Mouse (Mus musculus): Measurements from ENCODE around the gene Cnpy3. TPM values are rescaled to one million over a fixed set of nuclear protein-coding genes. Genes with fewer than 3 reads are reported as not detected.
A peak's percentile ranks its signal among the peaks of the same experiment; 100 is the strongest.

Gene Cnpy3
- polyA plus RNA-seq, 1 experiment from 2014 or later: 54.9 TPM

DNA sequence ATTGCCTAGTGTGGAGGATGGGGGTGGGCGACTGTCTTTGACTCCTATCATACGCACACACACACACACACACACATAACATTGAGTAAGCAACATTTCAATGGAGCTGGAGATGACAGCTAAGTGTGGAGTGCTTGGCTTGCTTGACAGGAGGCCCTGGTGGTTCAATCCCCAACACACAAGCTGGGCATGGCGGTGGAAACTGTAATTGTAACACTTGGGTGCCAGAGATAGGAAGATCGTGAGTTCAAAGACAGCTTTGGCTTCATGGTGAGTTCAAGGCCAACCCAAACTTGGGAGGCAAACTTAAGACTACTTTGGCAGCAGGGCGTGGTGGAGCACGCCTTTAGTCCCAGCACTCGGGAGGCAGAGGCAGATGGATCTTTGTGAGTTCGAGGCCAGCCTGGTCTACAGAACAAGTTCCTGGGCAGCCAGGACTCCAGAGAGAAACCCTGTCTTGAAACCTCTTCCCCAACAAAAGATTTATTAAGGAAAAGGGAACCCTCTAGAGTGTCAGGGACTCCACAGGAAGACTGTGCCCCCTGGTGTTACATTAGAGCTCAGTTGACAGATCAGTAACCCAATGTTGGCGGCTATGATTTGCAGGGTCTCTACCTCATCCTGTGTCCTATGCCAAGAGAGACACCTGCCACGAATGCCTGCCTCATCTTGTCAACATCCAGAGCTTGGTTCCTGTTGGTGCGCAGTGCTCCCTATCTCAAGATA is 37.1 kb downstream of the Cnpy3 start:
- no peak for DNase-seq (ENCODE audit: low spot score)

GRCm38 (mm10) chr17:46713849-46714248 is 38.2 kb downstream of the Cnpy3 start:
- no peak for DNase-seq (ENCODE audit: low spot score)
- H3K27me3 ChIP-seq (ENCODE audit: control insufficient read depth, insufficient read depth, low read length): no peaks in the 10 kb centered on the region
- 86% methylated on average over 9 of the region's 9 CpGs for WGBS

More for the DNA sequence above, 37.1 kb downstream of the Cnpy3 start:
- H3K9me3 ChIP-seq (ENCODE audit: control insufficient read depth, low read length): no peaks in the 10 kb centered on the region
- H3K36me3 ChIP-seq (ENCODE audit: control insufficient read depth, insufficient read depth, low read length): peaks cover 4% of the 10 kb centered on the region; the same call in 1 of the 2 replicates
- WGBS: 94% methylated on average over 11 of the region's 11 CpGs
- no peak overlapping the region for H3K4me2 ChIP-seq (ENCODE audit: low read depth)
- peaks cover 9% of the 10 kb centered on the region for H3K4me1 ChIP-seq (ENCODE audit: control insufficient read depth, insufficient read depth, low read length)
- H3K27ac ChIP-seq (ENCODE audit: low read depth, low read length): no peak overlapping the region
- H3K9ac ChIP-seq (ENCODE audit: low read length): no peak overlapping the region
- no peak overlapping the region for H3K4me3 ChIP-seq (ENCODE audit: low read depth, low read length)
- no peaks in the 10 kb centered on the region for H3K27me3 ChIP-seq (ENCODE audit: control insufficient read depth, insufficient read depth, low read length)
- ATAC-seq (ENCODE audit: insufficient read depth, low FRiP score, low TSS enrichment): no peak

GRCm38 (mm10) chr17:46712442-46712841 is 39.6 kb downstream of the Cnpy3 start:
- Histone ChIP-seq H3K4me1 (ENCODE audit: control insufficient read depth, insufficient read depth, low read length) (peaks cover 9% of the 10 kb centered on the region), H3K4me3 (ENCODE audit: low read depth, low read length) (peak overlapping the region; percentile 98), H3K4me2 (ENCODE audit: low read depth) (peak overlapping the region; percentile 99), H3K9ac (ENCODE audit: low read length) (peak overlapping the region; percentile 90), H3K27ac (ENCODE audit: low read depth, low read length) (no peak overlapping the region), H3K9me3 (ENCODE audit: control insufficient read depth, low read length) (no peaks in the 10 kb centered on the region), H3K27me3 (ENCODE audit: control insufficient read depth, insufficient read depth, low read length) (no peaks in the 10 kb centered on the region), H3K36me3 (ENCODE audit: control insufficient read depth, insufficient read depth, low read length) (peaks cover 4% of the 10 kb centered on the region; the same call in 1 of the 2 replicates)
- 83% methylated on average over 7 of the region's 7 CpGs for WGBS
- DNase-seq (ENCODE audit: low spot score): no peak
- ATAC-seq (ENCODE audit: insufficient read depth, low FRiP score, low TSS enrichment): no peak

More at GRCm38 (mm10) chr17:46713849-46714248, 38.2 kb downstream of the Cnpy3 start:
- Histone ChIP-seq H3K9ac (ENCODE audit: low read length) (no peak overlapping the region), H3K4me2 (ENCODE audit: low read depth) (no peak overlapping the region), H3K36me3 (ENCODE audit: control insufficient read depth, insufficient read depth, low read length) (peaks cover 4% of the 10 kb centered on the region; the same call in 1 of the 2 replicates), H3K9me3 (ENCODE audit: control insufficient read depth, low read length) (no peaks in the 10 kb centered on the region), H3K27ac (ENCODE audit: low read depth, low read length) (no peak overlapping the region), H3K4me3 (ENCODE audit: low read depth, low read length) (no peak overlapping the region), H3K4me1 (ENCODE audit: control insufficient read depth, insufficient read depth, low read length) (peaks cover 9% of the 10 kb centered on the region)
- ATAC-seq (ENCODE audit: insufficient read depth, low FRiP score, low TSS enrichment): no peak

- Histone ChIP-seq H3K9ac (ENCODE audit: low read length) (peak overlapping the region; percentile 90), H3K36me3 (ENCODE audit: control insufficient read depth, insufficient read depth, low read length) (peaks cover 4% of the 10 kb centered on the region; the same call in 1 of the 2 replicates), H3K27ac (ENCODE audit: low read depth, low read length) (0 out of 2 replicates have a peak overlapping the region, but pooled peaks have one; percentile 62), H3K4me1 (ENCODE audit: control insufficient read depth, insufficient read depth, low read length) (peaks cover 9% of the 10 kb centered on the region), H3K27me3 (ENCODE audit: control insufficient read depth, insufficient read depth, low read length) (no peaks in the 10 kb centered on the region), H3K4me3 (ENCODE audit: low read depth, low read length) (peak overlapping the region; percentile 98), H3K9me3 (ENCODE audit: control insufficient read depth, low read length) (no peaks in the 10 kb centered on the region), H3K4me2 (ENCODE audit: low read depth) (peak overlapping the region; percentile 99)
- DNase-seq (ENCODE audit: low spot score): no peak
- ATAC-seq (ENCODE audit: insufficient read depth, low FRiP score, low TSS enrichment): peak; percentile 59
- under 1% methylated on average over 68 of the region's 76 CpGs for WGBS
Observed at GRCm38 (mm10) chr17:46711612-46712271, 40.3 kb downstream of the Cnpy3 start.

DNA sequence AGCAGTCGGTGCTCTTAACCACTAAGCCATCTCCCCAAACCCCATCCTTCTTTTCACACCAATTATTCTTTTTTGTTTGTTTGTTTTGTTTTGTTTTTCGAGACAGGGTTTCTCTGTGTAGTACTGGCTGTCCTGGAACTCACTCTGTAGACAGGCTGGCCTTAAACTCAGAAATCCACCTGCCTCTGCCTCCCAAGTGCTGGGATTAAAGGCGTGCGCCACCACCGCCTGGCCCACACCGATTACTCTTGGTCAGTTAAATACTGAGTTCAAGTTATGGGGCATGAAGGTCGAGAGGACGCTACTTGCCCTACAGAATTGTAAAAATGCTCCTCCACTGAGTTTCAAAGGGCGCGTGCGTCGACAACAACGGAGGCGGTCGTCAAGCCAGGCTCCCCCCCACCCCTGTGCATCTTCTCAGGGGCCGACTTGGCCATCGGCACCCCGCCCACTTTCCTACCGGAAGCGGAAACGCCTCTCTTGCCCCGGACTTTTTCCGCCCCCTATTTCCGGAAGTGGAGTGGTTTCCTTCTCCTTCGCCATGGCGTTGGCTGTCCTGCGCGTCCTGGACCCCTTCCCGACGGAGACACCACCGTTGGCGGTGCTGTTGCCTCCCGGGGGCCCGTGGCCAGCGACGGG is 40.9 kb downstream of the Cnpy3 start, which contains the start of gene Pex6:
TSS of gene Pex6 (plus strand) at position 505 of the 639 bp plus-strand sequence.
- WGBS: 8% methylated on average over 36 of the region's 36 CpGs
- Histone ChIP-seq H3K4me2 (ENCODE audit: low read depth) (peak within 1 kb of the TSS; percentile 99), H3K4me1 (ENCODE audit: control insufficient read depth, insufficient read depth, low read length) (peaks cover 9% of the 10 kb centered on the region), H3K27ac (ENCODE audit: low read depth, low read length) (0 out of 2 replicates have a peak within 1 kb of the TSS, but pooled peaks have one; percentile 62), H3K9me3 (ENCODE audit: control insufficient read depth, low read length) (no peaks in the 10 kb centered on the region), H3K9ac (ENCODE audit: low read length) (peak within 1 kb of the TSS; percentile 90), H3K36me3 (ENCODE audit: control insufficient read depth, insufficient read depth, low read length) (peaks cover 4% of the 10 kb centered on the region; the same call in 1 of the 2 replicates), H3K27me3 (ENCODE audit: control insufficient read depth, insufficient read depth, low read length) (no peaks in the 10 kb centered on the region), H3K4me3 (ENCODE audit: low read depth, low read length) (peak within 1 kb of the TSS; percentile 98)
- peak; percentile 87 for ATAC-seq (ENCODE audit: insufficient read depth, low FRiP score, low TSS enrichment)
- DNase-seq (ENCODE audit: low spot score): peak; percentile 93

- Histone ChIP-seq H3K4me3 (ENCODE audit: low read depth, low read length) (no peak overlapping the region), H3K4me2 (ENCODE audit: low read depth) (no peak overlapping the region), H3K4me1 (ENCODE audit: control insufficient read depth, insufficient read depth, low read length) (peaks cover 17% of the 10 kb centered on the region), H3K9ac (ENCODE audit: low read length) (no peak overlapping the region), H3K9me3 (ENCODE audit: control insufficient read depth, low read length) (no peaks in the 10 kb centered on the region), H3K36me3 (ENCODE audit: control insufficient read depth, insufficient read depth, low read length) (no peaks in the 10 kb centered on the region), H3K27ac (ENCODE audit: low read depth, low read length) (no peak overlapping the region), H3K27me3 (ENCODE audit: control insufficient read depth, insufficient read depth, low read length) (no peaks in the 10 kb centered on the region)
- WGBS: 92% methylated on average over 14 of the region's 14 CpGs
- ATAC-seq (ENCODE audit: insufficient read depth, low FRiP score, low TSS enrichment): no peak
- DNase-seq (ENCODE audit: low spot score): no peak
Observed at GRCm38 (mm10) chr17:46706375-46707089, 45.5 kb downstream of the Cnpy3 start.

DNA sequence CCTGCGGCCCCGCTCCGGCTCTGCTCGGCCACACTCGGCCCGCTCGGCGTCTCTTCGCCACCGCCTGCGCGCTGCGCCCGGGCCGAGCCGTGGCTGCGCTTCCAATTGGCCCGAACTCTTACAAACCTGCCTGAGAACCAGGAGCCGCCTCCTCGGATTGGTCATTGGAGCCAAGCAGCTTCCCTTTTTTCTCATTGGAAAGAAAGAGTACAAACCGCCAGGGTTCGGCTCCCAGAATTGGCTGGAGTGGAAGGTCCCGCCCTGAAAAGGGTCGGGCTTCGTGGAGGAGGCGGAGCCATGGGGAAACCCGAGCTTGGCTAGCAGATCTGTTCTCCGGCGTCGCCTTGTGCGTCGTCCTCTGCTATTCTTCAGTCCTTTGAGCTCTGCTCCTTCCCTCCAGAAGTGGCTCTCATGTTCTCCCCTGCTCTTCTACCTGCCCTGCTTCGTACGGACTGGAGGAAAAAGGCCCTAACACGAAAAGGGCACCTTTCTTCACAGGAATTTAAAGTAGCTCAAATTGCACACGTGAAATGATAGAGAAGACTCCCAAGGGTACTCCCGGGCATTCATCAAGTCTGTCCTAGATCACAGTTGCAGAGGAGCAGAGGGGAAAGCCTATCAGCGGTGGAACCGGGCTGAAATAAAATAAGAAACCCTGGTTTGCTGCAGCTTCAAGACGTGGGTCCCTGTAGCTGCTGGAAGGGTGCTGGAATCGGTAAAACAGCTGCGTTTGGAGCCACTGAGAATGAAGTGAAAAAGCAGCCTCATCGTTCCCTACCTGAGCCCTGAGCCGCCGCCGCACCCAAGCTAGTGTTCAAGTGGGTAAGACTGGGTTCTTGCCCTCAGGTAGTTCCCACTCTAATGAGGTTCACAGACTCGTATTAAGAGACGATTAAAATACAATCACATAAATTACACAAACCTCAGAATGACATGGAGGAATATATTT is 46.9 kb downstream of the Cnpy3 start, which contains the start of gene Ppp2r5d:
TSS of gene Ppp2r5d (minus strand) at position 225 of the 949 bp plus-strand sequence.
- ATAC-seq (ENCODE audit: insufficient read depth, low FRiP score, low TSS enrichment): peak; percentile 93
- DNase-seq (ENCODE audit: low spot score): peak; percentile 97
- peak within 1 kb of the TSS; percentile 73 for H3K9ac ChIP-seq (ENCODE audit: low read length)
- H3K4me1 ChIP-seq (ENCODE audit: control insufficient read depth, insufficient read depth, low read length): peaks cover 17% of the 10 kb centered on the region
- H3K9me3 ChIP-seq (ENCODE audit: control insufficient read depth, low read length): no peaks in the 10 kb centered on the region
- peak within 1 kb of the TSS; percentile 76 for H3K4me2 ChIP-seq (ENCODE audit: low read depth)
- no peaks in the 10 kb centered on the region for H3K27me3 ChIP-seq (ENCODE audit: control insufficient read depth, insufficient read depth, low read length)
- H3K36me3 ChIP-seq (ENCODE audit: control insufficient read depth, insufficient read depth, low read length): no peaks in the 10 kb centered on the region
- H3K4me3 ChIP-seq (ENCODE audit: low read depth, low read length): peak within 1 kb of the TSS; percentile 76
- 1% methylated on average over 48 of the region's 48 CpGs for WGBS
- peak within 1 kb of the TSS; percentile 69 for H3K27ac ChIP-seq (ENCODE audit: low read depth, low read length)

Data from neural tube, embryonic 11.5 days (tissue).